Mouse (Mus musculus) cortical plate, adult 2 months (tissue): ENCODE measurements around the gene Kdelr3. TPM values are rescaled to one million over a fixed set of nuclear protein-coding genes. Genes with fewer than 3 reads are reported as not detected.

Source experiments
- H3K27ac ChIP-seq: fragments of 200-500 bp; 2 replicates; pipeline ENCODE4 v1.5.1; 2012; ENCODE audit warnings: low read length, control low read depth, inconsistent platforms; ENCODE audit not compliant: insufficient read depth
- H3K4me1 ChIP-seq: fragments of 200-500 bp; 2 replicates; pipeline ENCODE4 v1.6.1; 2011; ENCODE audit warnings: low read length; ENCODE audit not compliant: control insufficient read depth, insufficient read depth
- H3K4me3 ChIP-seq: fragments of 200-500 bp; 2 replicates; pipeline ENCODE4 v1.5.1; 2011; ENCODE audit warnings: mild to moderate bottlenecking, low read length, control low read depth; ENCODE audit not compliant: insufficient read depth
- CTCF ChIP-seq: fragments of 200-500 bp; IDR thresholded peaks from 2 replicates; pipeline ENCODE4 v1.5.1; 2011; ENCODE audit warnings: mild to moderate bottlenecking, control low read depth, low read length; ENCODE audit not compliant: insufficient read depth; ENCODE audit errors: extremely low read depth
- POLR2A ChIP-seq: fragments of 200-500 bp; IDR thresholded peaks from 2 replicates; pipeline ENCODE4 v1.6.1; 2011; ENCODE audit warnings: mild to moderate bottlenecking, low read length, control low read depth; ENCODE audit not compliant: insufficient read depth; ENCODE audit errors: extremely low read depth
- polyA plus RNA-seq: library from polyadenylated mRNA; depleted of rRNA; stranded (reverse); fragments of >200 nt; gene quantifications from 2 replicates; pipeline ENCODE4 v1.2.3, GENCODE M21; 2012

Kdelr3 gene
- polyA plus RNA-seq, 1 experiment, result 1.4 TPM

DNA sequence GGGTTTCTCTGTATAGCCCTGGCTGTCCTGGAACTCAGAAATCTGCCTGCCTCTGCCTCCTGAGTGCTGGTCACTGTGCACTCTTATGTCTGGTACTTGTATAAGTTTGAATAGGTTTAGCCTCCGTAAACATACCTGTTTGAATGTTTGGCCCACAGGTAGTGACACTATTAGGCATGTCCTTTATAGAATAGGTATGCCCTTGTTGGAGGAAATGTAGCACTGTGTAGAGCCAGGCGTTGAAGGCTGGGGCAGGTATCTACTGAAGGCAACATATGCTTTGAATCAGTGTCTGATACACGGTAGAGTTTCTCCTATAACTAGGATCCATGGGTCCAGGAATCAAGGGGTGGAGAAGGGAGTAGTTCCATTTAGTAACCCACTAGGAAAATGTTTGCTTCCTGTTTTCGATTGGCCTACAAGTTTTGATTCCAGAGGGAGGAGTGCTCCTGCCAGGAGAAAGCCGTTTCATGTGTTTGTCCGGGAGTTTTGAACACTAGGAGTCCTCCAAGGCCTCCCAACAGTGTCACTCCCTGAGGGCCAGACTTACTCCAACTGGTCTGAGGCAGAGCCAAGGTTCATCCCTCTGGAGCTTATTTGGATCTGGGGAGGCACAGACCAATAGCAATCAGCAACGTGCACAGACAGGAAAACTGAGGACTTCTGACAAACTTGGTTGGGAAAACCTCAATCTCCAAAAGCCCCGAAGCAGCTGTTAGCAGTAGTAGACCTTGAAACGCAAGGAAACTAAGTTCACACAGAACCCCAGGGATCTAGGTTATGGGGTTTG, 10.0 kb downstream of the Kdelr3 start:
- H3K4me3 ChIP-seq, result no peak overlapping the region
- H3K27ac ChIP-seq, result no peak overlapping the region
- H3K4me1 ChIP-seq, result no peaks in the 10 kb centered on the region; the same call in 1 of the 2 replicates
- no peak for TF ChIP-seq CTCF
- no peak for TF ChIP-seq POLR2A

DNA sequence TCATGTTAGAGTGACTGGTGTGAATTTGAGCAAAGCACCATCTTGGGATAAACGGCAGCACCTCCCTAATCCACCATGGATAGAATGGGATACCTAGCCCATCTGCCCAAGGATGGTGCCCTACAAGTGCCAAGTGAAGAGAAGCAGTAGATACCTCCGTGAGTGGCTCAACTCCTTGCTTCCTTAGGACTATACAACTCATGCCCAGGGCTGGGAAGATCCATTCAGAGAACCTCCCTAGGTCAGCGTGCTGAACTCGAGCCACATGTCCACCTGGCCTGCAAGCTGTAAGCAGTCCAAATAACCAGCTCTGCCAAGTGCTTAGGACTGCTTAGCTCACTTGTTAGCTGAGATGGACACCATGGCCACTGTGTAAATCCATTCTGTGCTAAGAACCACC, 11.0 kb downstream of the Kdelr3 start:
- TF ChIP-seq CTCF, result no peak
- TF ChIP-seq POLR2A, result no peak
- Histone ChIP-seq H3K27ac (no peak overlapping the region), H3K4me1 (no peaks in the 10 kb centered on the region), H3K4me3 (no peak overlapping the region)

DNA sequence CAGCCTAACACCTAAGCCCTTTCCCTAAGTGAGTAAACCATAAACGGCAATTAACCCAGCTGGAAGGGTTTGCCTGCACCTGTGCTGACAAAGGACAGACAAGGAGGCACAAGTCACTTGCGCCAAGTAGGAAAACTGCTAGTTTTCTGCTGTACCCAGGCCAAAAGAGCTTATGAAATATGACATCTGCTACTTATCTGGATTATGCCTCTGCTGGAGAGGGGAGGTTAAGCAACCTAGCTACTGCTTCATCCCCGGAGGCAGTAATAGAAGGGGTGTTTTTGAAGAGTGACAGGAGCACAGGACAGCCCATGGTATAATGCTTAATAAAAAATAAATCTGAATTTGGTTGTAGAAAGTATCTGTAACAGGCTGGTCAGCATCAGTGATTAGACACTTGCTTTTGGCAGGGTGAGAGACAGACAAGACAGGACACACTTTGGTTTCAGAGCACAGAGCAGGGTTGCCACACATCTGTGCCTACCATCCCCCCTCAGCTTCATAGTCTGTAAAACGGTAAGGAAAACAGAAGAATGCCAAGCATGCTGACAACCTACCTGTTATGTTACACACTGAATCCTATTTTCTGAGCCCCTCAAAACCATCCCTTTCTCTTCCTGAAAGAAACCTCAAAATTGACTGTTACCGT, 11.9 kb downstream of the Kdelr3 start:
- TF ChIP-seq CTCF, result no peak
- TF ChIP-seq POLR2A, result no peak
- Histone ChIP-seq H3K4me3 (no peak overlapping the region), H3K4me1 (no peaks in the 10 kb centered on the region), H3K27ac (no peak overlapping the region)

DNA sequence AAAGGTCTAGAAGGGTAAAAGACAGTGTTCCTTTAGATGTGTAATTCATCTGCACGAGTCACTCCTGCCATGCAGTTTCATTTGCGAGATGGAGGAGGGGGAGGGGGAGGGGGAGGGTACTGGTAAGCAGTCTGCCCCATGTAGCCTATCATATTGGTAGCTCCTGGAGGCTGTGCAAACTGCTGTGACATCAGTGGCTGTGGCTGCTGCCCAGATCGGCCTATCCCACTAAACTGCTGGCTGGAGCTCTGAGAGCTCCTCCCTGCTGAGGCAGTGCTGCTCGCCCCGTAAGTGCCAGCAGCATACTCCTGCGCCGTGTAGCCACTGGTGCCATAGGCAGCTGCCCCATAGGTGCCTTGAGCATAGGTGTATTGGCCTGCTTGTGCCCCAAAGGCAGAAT, 13.7 kb downstream of the Kdelr3 start:
- H3K27ac ChIP-seq, result no peak overlapping the region
- TF ChIP-seq POLR2A (no peak), CTCF (no peak)
- no peak overlapping the region for H3K4me3 ChIP-seq
- H3K4me1 ChIP-seq, result no peaks in the 10 kb centered on the region

DNA sequence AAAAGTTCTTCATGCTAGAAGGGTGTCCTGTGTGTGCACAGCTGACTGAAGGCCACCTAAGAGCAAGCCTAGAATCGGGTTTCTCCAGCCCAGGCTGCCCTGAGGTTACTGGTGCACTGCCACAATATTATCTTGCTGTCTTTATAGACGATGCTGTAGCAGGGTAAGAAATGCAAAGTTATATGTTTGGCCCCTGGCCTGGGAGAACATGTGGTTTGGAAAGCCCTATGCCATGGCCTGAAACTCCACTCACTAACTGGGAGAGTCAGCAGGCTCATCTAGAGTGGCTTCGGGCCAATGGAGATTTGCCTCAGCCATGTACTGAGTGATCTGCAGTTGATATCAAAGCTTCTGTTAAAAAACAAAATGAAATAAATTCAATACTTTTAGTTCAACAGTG, 17.6 kb downstream of the Kdelr3 start:
- TF ChIP-seq POLR2A (no peak), CTCF (no peak)

DNA sequence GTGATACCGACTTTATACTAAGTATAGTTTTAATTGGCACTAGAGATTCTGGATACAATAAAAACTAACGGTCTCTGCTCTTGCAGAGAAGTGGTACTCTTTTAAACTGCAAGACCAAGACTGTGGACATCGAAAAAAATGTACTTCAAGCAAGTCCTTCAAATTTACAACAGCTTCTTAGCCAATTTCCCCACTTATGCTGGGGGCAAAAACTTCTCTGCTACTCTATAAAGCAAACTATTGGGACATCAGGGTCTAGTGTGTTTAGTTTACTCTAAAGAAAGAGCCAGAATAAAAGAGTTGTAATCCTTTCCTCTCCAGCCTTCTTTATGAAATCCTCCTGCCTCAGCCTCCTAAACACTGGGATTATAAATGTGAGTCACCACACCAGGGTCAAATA, 27.8 kb downstream of the Kdelr3 start:
- no peak overlapping the region for H3K4me3 ChIP-seq
- no peak for TF ChIP-seq CTCF
- no peak for TF ChIP-seq POLR2A

More for the DNA sequence above, 17.6 kb downstream of the Kdelr3 start:
- H3K27ac ChIP-seq, result no peak overlapping the region
- H3K4me1 ChIP-seq, result no peaks in the 10 kb centered on the region
- H3K4me3 ChIP-seq, result no peak overlapping the region

DNA sequence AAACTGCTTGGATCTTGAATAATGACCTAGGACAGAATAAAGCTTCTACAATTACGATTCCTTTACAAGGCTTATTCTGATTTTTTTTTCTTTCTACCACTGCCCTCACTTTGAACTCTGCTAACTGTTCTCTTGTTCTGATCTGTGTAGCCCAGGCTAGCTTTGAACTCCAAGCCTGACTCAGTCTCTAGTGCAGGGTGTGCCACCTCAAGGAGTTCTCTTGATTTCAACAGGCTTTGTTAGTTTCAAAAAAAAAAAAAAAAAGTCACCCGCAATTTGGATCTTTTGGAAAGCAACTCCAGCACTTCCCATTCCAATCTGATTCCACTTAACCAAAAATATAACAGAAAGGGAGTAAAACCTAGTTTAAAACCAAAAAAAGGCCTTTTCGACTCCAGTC, 29.3 kb downstream of the Kdelr3 start:
- Histone ChIP-seq H3K27ac (peak overlapping the region; percentile 90; the same call in 1 of the 2 replicates), H3K4me1 (no peaks in the 10 kb centered on the region; the same call in 1 of the 2 replicates), H3K4me3 (peak overlapping the region; percentile 84)
- TF ChIP-seq POLR2A (no peak), CTCF (no peak)

More for the DNA sequence above, 27.8 kb downstream of the Kdelr3 start:
- Histone ChIP-seq H3K4me1 (no peaks in the 10 kb centered on the region; the same call in 1 of the 2 replicates), H3K27ac (no peak overlapping the region)

DNA sequence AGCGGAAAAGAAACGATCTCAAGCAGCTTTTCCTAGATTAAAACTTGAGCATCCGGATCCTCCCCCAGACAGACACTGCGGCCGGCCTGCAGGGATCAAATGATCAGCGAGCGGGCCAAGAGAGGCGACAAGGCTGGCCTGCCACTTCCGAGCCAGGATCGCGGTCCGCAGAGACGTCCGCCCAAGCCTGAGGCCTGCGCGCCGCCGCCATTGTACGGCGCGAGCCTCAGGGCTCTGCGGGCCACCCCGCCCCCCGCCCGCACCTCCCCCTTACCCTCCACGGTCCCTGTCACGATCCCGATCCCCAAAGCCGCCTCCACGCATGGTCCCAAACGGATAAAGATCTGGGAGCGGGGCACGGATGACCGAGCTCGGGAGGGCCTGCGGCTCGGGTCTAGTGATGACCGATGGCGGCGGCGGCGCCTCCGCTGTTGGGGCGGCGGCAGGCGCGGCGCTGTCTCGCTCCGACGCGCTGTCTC, 29.7 kb downstream of the Kdelr3 start:
- Histone ChIP-seq H3K4me1 (no peaks in the 10 kb centered on the region; the same call in 1 of the 2 replicates), H3K27ac (peak overlapping the region; percentile 99), H3K4me3 (peak overlapping the region; percentile 84)
- no peak for TF ChIP-seq CTCF
- no peak for TF ChIP-seq POLR2A

DNA sequence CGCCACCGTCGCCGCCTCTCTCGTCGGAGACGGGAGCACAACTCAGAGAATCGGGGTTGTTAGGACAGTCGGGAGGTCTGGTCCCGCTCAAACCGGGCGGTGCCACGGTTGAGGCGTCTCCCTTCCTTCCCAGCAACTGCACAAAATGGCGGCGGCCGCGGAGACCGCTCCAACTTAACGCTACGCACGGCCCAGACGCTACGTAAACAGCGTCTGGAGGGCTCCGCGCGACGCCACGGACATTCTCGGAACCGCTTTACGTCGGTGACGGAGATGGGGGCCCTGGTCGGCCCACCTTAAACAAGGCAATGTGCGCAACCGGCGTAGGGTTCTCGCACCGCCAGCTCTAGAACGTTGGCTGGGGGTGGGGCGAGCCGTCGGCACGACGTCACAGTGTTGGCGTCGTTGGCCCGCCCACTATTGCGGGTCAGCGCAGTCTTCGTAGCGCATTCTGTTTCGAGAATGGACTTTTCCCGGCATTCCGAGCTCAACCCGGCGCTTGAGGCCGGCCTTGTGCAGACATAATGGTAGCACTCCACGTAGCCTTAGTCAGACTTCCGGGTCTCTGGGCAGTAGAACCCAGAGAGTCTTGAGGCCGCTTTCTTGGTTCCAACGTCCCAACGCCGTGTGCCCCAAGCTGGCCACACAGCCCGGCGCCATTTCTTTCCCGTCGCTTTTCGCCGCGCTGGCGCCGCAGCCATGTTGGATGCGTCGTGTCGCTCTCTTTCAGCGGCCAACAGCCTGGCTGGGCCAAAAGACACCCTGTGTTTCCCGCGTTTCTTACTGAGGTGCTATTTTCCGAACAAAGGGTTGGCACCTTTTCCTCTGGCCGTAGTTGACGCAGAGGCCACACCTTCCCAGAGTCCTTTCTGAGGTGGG, 30.4 kb downstream of the Kdelr3 start, which contains the start of gene Ddx17:
Gene Ddx17 (minus strand): TSS at position 332 of the 879 bp plus-strand sequence.
- peak within 1 kb of the TSS; percentile 99 for H3K27ac ChIP-seq
- no peaks in the 10 kb centered on the region; the same call in 1 of the 2 replicates for H3K4me1 ChIP-seq
- peak; percentile 93 for TF ChIP-seq POLR2A
- TF ChIP-seq CTCF, result no peak
- peak within 1 kb of the TSS; percentile 84 for H3K4me3 ChIP-seq
